24 mouse cellular contexts compared by ENCODE assay signal in genomic region chr14:34155752-34156151, GRCm38 (mm10). TPM values are rescaled to one million over a fixed set of nuclear protein-coding genes. Genes with fewer than 3 reads are reported as not detected.
A peak's percentile ranks its signal among the peaks of the same experiment; 100 is the strongest.
DNase-seq lines count a peak whose midpoint lies in the region; ATAC-seq and TF ChIP-seq lines count a peak whose summit lies in the region.
"Had no signal": no experiment of that assay in that cellular context is flagged by ENCODE, and none has a peak within 500 bp of the region (broad histone marks: within the 10 kb centered on the region; RNA-seq: fewer than 3 reads in every experiment).

No protein-coding gene starts in this region.

- intact Hi-C loops in heart, postnatal 25 days (cut with DNase I) = no loop called here

- 47% methylated on average over 12 of the region's 12 CpGs for WGBS in hindbrain, postnatal 0 days
- WGBS in hindbrain, embryonic 10.5 days = 66% methylated on average over 12 of the region's 12 CpGs
- WGBS in neural tube, embryonic 15.5 days = 62% methylated on average over 12 of the region's 12 CpGs

- H3K9me3 ChIP-seq in hindbrain, postnatal 0 days (ENCODE audit: low read length) = no peaks in the 10 kb centered on the region
- H3K9me3 ChIP-seq in hindbrain, embryonic 10.5 days = no peaks in the 10 kb centered on the region
- no peaks in the 10 kb centered on the region for H3K9me3 ChIP-seq in neural tube, embryonic 15.5 days (replicated peaks)
- H3K9me3 ChIP-seq: embryonic facial prominence, embryonic 12.5 days had no signal

- no peaks in the 10 kb centered on the region for H3K36me3 ChIP-seq in hindbrain, postnatal 0 days (ENCODE audit: insufficient read depth, low read length)
- no peaks in the 10 kb centered on the region for H3K36me3 ChIP-seq in hindbrain, embryonic 10.5 days
- H3K36me3 ChIP-seq in neural tube, embryonic 15.5 days = no peaks in the 10 kb centered on the region
- H3K36me3 ChIP-seq: embryonic facial prominence, embryonic 12.5 days had no signal

- no peak overlapping the region for H3K4me3 ChIP-seq in hindbrain, postnatal 0 days (ENCODE audit: low read length)
- H3K4me3 ChIP-seq in hindbrain, embryonic 10.5 days = no peak overlapping the region
- no peak overlapping the region for H3K4me3 ChIP-seq in neural tube, embryonic 15.5 days (replicated peaks)
- H3K4me3 ChIP-seq: embryonic facial prominence, embryonic 12.5 days; gastrocnemius, adult 2 months had no signal

- H3K9ac ChIP-seq in hindbrain, postnatal 0 days (replicated peaks; ENCODE audit: low read length) = no peak overlapping the region
- no peak overlapping the region for H3K9ac ChIP-seq in neural tube, embryonic 15.5 days (replicated peaks)
- H3K9ac ChIP-seq: embryonic facial prominence, embryonic 12.5 days had no signal

- TF ChIP-seq CTCF in hindbrain, postnatal 0 days (IDR thresholded peaks at IDR 0.05; ENCODE audit: low read depth) = no peak
- TF ChIP-seq CTCF in brain, embryonic 14.5 days (IDR thresholded peaks at IDR 0.05; ENCODE audit: borderline replicate concordance, extremely low read depth, insufficient read depth, insufficient read length) = no peak

- no peak for TF ChIP-seq POLR2A in brain, embryonic 14.5 days (IDR thresholded peaks at IDR 0.05; ENCODE audit: borderline replicate concordance, extremely low read depth, insufficient read depth, insufficient read length, poor library complexity, severe bottlenecking)

- H3K27me3 ChIP-seq in hindbrain, postnatal 0 days (ENCODE audit: insufficient read depth, low read length) = no peaks in the 10 kb centered on the region
- peaks cover 11% of the 10 kb centered on the region; the same call in 1 of the 2 replicates for H3K27me3 ChIP-seq in hindbrain, embryonic 10.5 days (ENCODE audit: insufficient read depth, poor library complexity, severe bottlenecking)
- H3K27me3 ChIP-seq in neural tube, embryonic 15.5 days (replicated peaks) = no peaks in the 10 kb centered on the region; the same call in 1 of the 2 replicates

- H3K4me1 ChIP-seq in hindbrain, postnatal 0 days (ENCODE audit: insufficient read depth, low read length) = no peaks in the 10 kb centered on the region
- peaks cover 19% of the 10 kb centered on the region for H3K4me1 ChIP-seq in hindbrain, embryonic 10.5 days (replicated peaks)
- H3K4me1 ChIP-seq in neural tube, embryonic 15.5 days = peaks cover 7% of the 10 kb centered on the region

- peak; percentile 8 for DNase-seq in hindbrain, postnatal 0 days (ENCODE audit: low spot score)
- no peak for DNase-seq in hindbrain, embryonic 10.5 days (ENCODE audit: low spot score)
- peak; percentile 24 to 45 for DNase-seq in kidney, postnatal 4 days
- DNase-seq in kidney, postnatal 25 days = no peak
- no peak for DNase-seq in neural tube, embryonic 10.5 days (ENCODE audit: extremely low spot score, low spot score)
- peak; percentile 40 for DNase-seq in brain, embryonic 14.5 days (ENCODE audit: low read depth)
- no peak for DNase-seq in heart, postnatal 25 days (ENCODE audit: low spot score)
- DNase-seq: adrenal gland, adult 8-10 months; adrenal gland, postnatal 36 days; cerebellum, adult 11-12 months; cerebellum, adult 9-10 months; cerebellum, postnatal 25 days; gastrocnemius, adult 2 months; gastrocnemius, postnatal 25 days; heart, postnatal 10 days had no signal

- no peak overlapping the region for H3K4me2 ChIP-seq in hindbrain, postnatal 0 days (ENCODE audit: low read depth, low read length)
- H3K4me2 ChIP-seq in neural tube, embryonic 15.5 days = no peak overlapping the region
- H3K4me2 ChIP-seq: embryonic facial prominence, embryonic 12.5 days had no signal

- no peak for ATAC-seq in hindbrain, postnatal 0 days
- ATAC-seq in neural tube, embryonic 15.5 days (ENCODE audit: low FRiP score) = peak; percentile 26; the same call in 1 of the 2 replicates
- ATAC-seq: forebrain, embryonic 16.5 days had no signal

- H3K27ac ChIP-seq in hindbrain, postnatal 0 days = no peak overlapping the region
- no peak overlapping the region for H3K27ac ChIP-seq in hindbrain, embryonic 10.5 days
- H3K27ac ChIP-seq in neural tube, embryonic 15.5 days (replicated peaks) = no peak overlapping the region
- H3K27ac ChIP-seq: embryonic facial prominence, embryonic 12.5 days; gastrocnemius, adult 2 months had no signal

RNA-seq across cellular contexts. Expression of gene Npy4r, which starts 3.5 kb away (rescaled TPM):
- 0.21 and 0.25 TPM in 2 replicates for total RNA-seq in hindbrain, postnatal 0 days (2014; rRNA removed)
- polyA plus RNA-seq in hindbrain, postnatal 0 days (2015; fragmentation: Nextera tagmentation; extraction: Ambion mirVana) = 0.11 and 0.24 TPM in 2 replicates
- not detected in 2 replicates for polyA plus RNA-seq in hindbrain, embryonic 10.5 days (2016; fragmentation: Nextera tagmentation; extraction: Ambion mirVana)
- 0.17 and 0.42 TPM in 2 replicates for polyA plus RNA-seq in neural tube, embryonic 15.5 days (2015; fragmentation: Nextera tagmentation; extraction: Ambion mirVana)
- 0.09 and 0.11 TPM in 2 replicates for polyA plus RNA-seq in brain, embryonic 14.5 days (2012; rRNA removed)
- total RNA-seq in heart, postnatal 25 days (2021) = under 1 TPM; 0.17 to 0.23 TPM
- total RNA-seq: granulocyte monocyte progenitor cell, adult 5-6 weeks; hematopoietic stem cell, adult 5-6 weeks had no signal
- polyA plus RNA-seq: cortical plate, adult 2 months; forebrain, embryonic 11.5 days had no signal

RNA-seq across cellular contexts. Expression of gene Gprin2, which starts 45.7 kb away (rescaled TPM):
- 31.7 and 33.6 TPM in 2 replicates for total RNA-seq in hindbrain, postnatal 0 days (2014; rRNA removed)
- 4.3 and 8.1 TPM in 2 replicates for polyA plus RNA-seq in hindbrain, postnatal 0 days (2015; fragmentation: Nextera tagmentation; extraction: Ambion mirVana)
- 0.49 and 1.2 TPM in 2 replicates for polyA plus RNA-seq in hindbrain, embryonic 10.5 days (2016; fragmentation: Nextera tagmentation; extraction: Ambion mirVana)
- polyA plus RNA-seq in neural tube, embryonic 15.5 days (2015; fragmentation: Nextera tagmentation; extraction: Ambion mirVana) = 4.3 and 5.3 TPM in 2 replicates
- 6.4 and 11.9 TPM in 2 replicates for polyA plus RNA-seq in brain, embryonic 14.5 days (2012; rRNA removed)
- under 1 TPM; 0.08 to 0.28 TPM for total RNA-seq in heart, postnatal 25 days (2021)
- total RNA-seq: granulocyte monocyte progenitor cell, adult 5-6 weeks had no signal

RNA-seq across cellular contexts. Expression of gene A630023A22Rik, which starts 53.2 kb away (rescaled TPM):
- 2.2 TPM in 1 of 2 replicates, not detected in the other for total RNA-seq in hindbrain, postnatal 0 days (2014; rRNA removed)
- polyA plus RNA-seq in hindbrain, postnatal 0 days (2015; fragmentation: Nextera tagmentation; extraction: Ambion mirVana) = not detected in 2 replicates
- not detected in 2 replicates for polyA plus RNA-seq in hindbrain, embryonic 10.5 days (2016; fragmentation: Nextera tagmentation; extraction: Ambion mirVana)
- 0.49 and 0.69 TPM in 2 replicates for polyA plus RNA-seq in neural tube, embryonic 15.5 days (2015; fragmentation: Nextera tagmentation; extraction: Ambion mirVana)
- polyA plus RNA-seq in brain, embryonic 14.5 days (2012; rRNA removed) = not detected in 2 replicates
- total RNA-seq in heart, postnatal 25 days (2021) = not detected
- total RNA-seq: adrenal gland, adult 8-10 months; adrenal gland, postnatal 36 days; ES-E14; gastrocnemius, adult 2 months; gastrocnemius, postnatal 25 days; granulocyte monocyte progenitor cell, adult 5-6 weeks; heart, postnatal 10 days; hematopoietic stem cell, adult 5-6 weeks had no signal
- polyA plus RNA-seq: cortical plate, adult 2 months; embryonic facial prominence, embryonic 12.5 days; forebrain, embryonic 11.5 days; forebrain, embryonic 16.5 days; heart, embryonic 14.5 days had no signal

Comparison
In these comparisons a context has a peak if more than half of its experiments do, and no peak if none do; other contexts are left out.
1. DNase-seq: peak in hindbrain, postnatal 0 days (single experiment), kidney, postnatal 4 days (2 of 2) and brain, embryonic 14.5 days (single experiment); none in hindbrain, embryonic 10.5 days (single experiment), kidney, postnatal 25 days (0 of 2), neural tube, embryonic 10.5 days (single experiment) and heart, postnatal 25 days (single experiment).